ENCODE assay signal across 15 mouse cellular contexts in the genomic region with DNA sequence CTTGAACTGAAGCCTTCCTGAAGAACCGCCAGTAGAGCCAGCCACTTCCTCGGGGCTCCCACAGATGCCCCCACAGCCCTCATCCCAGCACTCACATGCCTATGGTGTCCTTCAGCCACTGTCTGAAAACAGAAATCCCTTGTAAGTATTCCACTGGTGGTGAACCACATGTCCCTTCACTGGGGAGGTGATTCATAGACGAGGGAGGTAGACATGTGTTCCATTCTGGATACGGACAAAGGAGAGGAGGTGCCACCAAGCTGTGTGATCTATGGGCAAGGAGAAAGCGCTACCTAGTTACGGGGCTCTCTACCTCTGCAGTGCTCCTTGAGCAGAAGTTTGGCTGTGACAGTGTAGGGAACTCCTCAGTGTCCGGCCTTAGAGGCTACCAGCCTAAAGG.
"Had no signal": no experiment of that assay in that cellular context is flagged by ENCODE, and none has a peak within 500 bp of the region (broad histone marks: within the 10 kb centered on the region; RNA-seq: fewer than 3 reads in every experiment).

No protein-coding gene starts in this region.

- H3K9me3 ChIP-seq: liver, embryonic 13.5 days had no signal

- H3K4me3 ChIP-seq: liver, embryonic 13.5 days had no signal

- H3K4me2 ChIP-seq: liver, embryonic 13.5 days; midbrain, embryonic 11.5 days had no signal

- H3K27me3 ChIP-seq: liver, embryonic 13.5 days had no signal

- H3K27ac ChIP-seq: kidney, postnatal 0 days; liver, embryonic 13.5 days; stomach, postnatal 0 days had no signal

- H3K36me3 ChIP-seq: liver, embryonic 13.5 days had no signal

- H3K9ac ChIP-seq: liver, embryonic 13.5 days had no signal

- DNase-seq: kidney, adult 18-20 months; kidney, postnatal 25 days; liver, embryonic 13.5 days; lung, adult 2 months; lung, postnatal 14 days; lung, postnatal 4 days; midbrain, embryonic 14.5 days; right cerebral cortex, postnatal 14 days; right cerebral cortex, postnatal 4 days; thymus, adult 2 months; thymus, postnatal 14 days; thymus, postnatal 4 days had no signal
